Mouse (Mus musculus) forebrain, embryonic 14.5 days (tissue): ENCODE measurements around the gene Sfxn2. TPM values are rescaled to one million over a fixed set of nuclear protein-coding genes. Genes with fewer than 3 reads are reported as not detected.
A peak's percentile ranks its signal among the peaks of the same experiment; 100 is the strongest.

Source experiments
- ATAC-seq: fragments of 200-750 bp; cut with Nextera tagmentation; 2 replicates; pipeline ENCODE4 v1.8.0; 2017; ENCODE audit warnings: mild to moderate bottlenecking, moderate library complexity
- DNase-seq: peaks from one replicate; pipeline ENCODE4 v3.0.0-alpha.2; 2015; ENCODE audit warnings: low spot score
- H3K27ac ChIP-seq: fragments of 300-500 bp; sonication (generic); 2 replicates; pipeline ENCODE4 v1.5.1; 2014; ENCODE audit warnings: low read depth, mild to moderate bottlenecking, control low read depth, low read length, moderate library complexity
- H3K27me3 ChIP-seq: fragments of 300-500 bp; sonication (generic); replicated peaks from 2 replicates; pipeline ENCODE4 v1.6.1; 2014; ENCODE audit warnings: low read length, control low read depth, mixed read lengths; ENCODE audit not compliant: control insufficient read depth, insufficient read depth
- H3K36me3 ChIP-seq: fragments of 300-500 bp; sonication (generic); 2 replicates; pipeline ENCODE4 v1.6.1; 2014; ENCODE audit warnings: low read length, control low read depth; ENCODE audit not compliant: control insufficient read depth, insufficient read depth
- H3K4me1 ChIP-seq: fragments of 300-500 bp; sonication (generic); 2 replicates; pipeline ENCODE4 v1.6.1; 2014; ENCODE audit warnings: antibody characterized with exemption, low read length, control low read depth; ENCODE audit not compliant: control insufficient read depth, insufficient read depth
- H3K4me2 ChIP-seq: fragments of 300-500 bp; sonication (generic); 2 replicates; pipeline ENCODE4 v1.6.1; 2014; ENCODE audit warnings: mild to moderate bottlenecking, control low read depth, low read length
- H3K4me3 ChIP-seq: fragments of 300-500 bp; sonication (generic); 2 replicates; pipeline ENCODE4 v1.5.1; 2014; ENCODE audit warnings: low read depth, low read length, control low read depth
- H3K9ac ChIP-seq: fragments of 300-500 bp; sonication (generic); 2 replicates; pipeline ENCODE4 v1.6.1; 2014; ENCODE audit warnings: mild to moderate bottlenecking, low read length, control low read depth, moderate library complexity
- H3K9me3 ChIP-seq: fragments of 300-500 bp; sonication (generic); replicated peaks from 2 replicates; pipeline ENCODE4 v1.6.1; 2016; ENCODE audit warnings: low read length, control low read depth, mixed read lengths; ENCODE audit not compliant: control insufficient read depth
- WGBS: fragments of 180-500 bp; shearing (Covaris S2); extraction: QIAGEN DNeasy Blood & Tissue Kit; methylation state at CpG from one replicate; pipeline ENCODE4 v1.1.7; 2014; 5-methylcytosine and 5-hydroxymethylcytosine counted together
- polyA plus RNA-seq: library from polyadenylated mRNA; unstranded; fragments of >200 nt; fragmentation: Nextera tagmentation; extraction: Ambion mirVana; gene quantifications from 2 replicates; pipeline ENCODE4 v1.2.1, GENCODE M21; 2014

The Sfxn2 gene
- polyA plus RNA-seq, 1 experiment from 2014 or later = 6.8 TPM

- H3K9ac ChIP-seq = no peak overlapping the region
- H3K27me3 ChIP-seq = no peaks in the 10 kb centered on the region
- no peak overlapping the region for H3K4me2 ChIP-seq
- no peaks in the 10 kb centered on the region for H3K4me1 ChIP-seq
- no peak overlapping the region for H3K27ac ChIP-seq
- 90% methylated on average over 6 of the region's 6 CpGs for WGBS
- peaks cover 49% of the 10 kb centered on the region for H3K36me3 ChIP-seq
- no peaks in the 10 kb centered on the region for H3K9me3 ChIP-seq
- H3K4me3 ChIP-seq = no peak overlapping the region
- no peak for DNase-seq
- ATAC-seq = no peak
These were observed 35.0 kb upstream of the Sfxn2 start for GRCm38 (mm10) chr19:46538213-46538612.

- Histone ChIP-seq H3K4me1 (0 out of 2 replicates have a peak, but pooled peaks cover 3% of the 10 kb centered on the region), H3K4me3 (no peak overlapping the region), H3K9me3 (no peaks in the 10 kb centered on the region), H3K27me3 (no peaks in the 10 kb centered on the region), H3K9ac (no peak overlapping the region), H3K27ac (no peak overlapping the region), H3K4me2 (no peak overlapping the region), H3K36me3 (peaks cover 48% of the 10 kb centered on the region)
- WGBS = 87% methylated on average over 8 of the region's 8 CpGs
- ATAC-seq (no peak), DNase-seq (no peak)
These were observed 30.4 kb upstream of the Sfxn2 start for GRCm38 (mm10) chr19:46542750-46543149.

GRCm38 (mm10) chr19:46547565-46547964 is 25.6 kb upstream of the Sfxn2 start:
- Histone ChIP-seq H3K36me3 (peaks cover 43% of the 10 kb centered on the region), H3K27me3 (no peaks in the 10 kb centered on the region), H3K9ac (no peak overlapping the region), H3K27ac (peak overlapping the region; percentile 70; the same call in 1 of the 2 replicates), H3K4me2 (no peak overlapping the region), H3K9me3 (no peaks in the 10 kb centered on the region), H3K4me3 (no peak overlapping the region), H3K4me1 (0 out of 2 replicates have a peak, but pooled peaks cover 3% of the 10 kb centered on the region)
- DNase-seq (peak; percentile 14), ATAC-seq (peak; percentile 70)
- WGBS = 61% methylated on average over 6 of the region's 6 CpGs

- Histone ChIP-seq H3K36me3 (peaks cover 38% of the 10 kb centered on the region), H3K4me3 (no peak overlapping the region), H3K4me2 (no peak overlapping the region), H3K9ac (no peak overlapping the region), H3K4me1 (0 out of 2 replicates have a peak, but pooled peaks cover 3% of the 10 kb centered on the region), H3K27me3 (no peaks in the 10 kb centered on the region), H3K9me3 (no peaks in the 10 kb centered on the region), H3K27ac (peak overlapping the region; percentile 70; the same call in 1 of the 2 replicates)
- DNase-seq (peak; percentile 54), ATAC-seq (peak; percentile 74)
- WGBS = 45% methylated on average over 10 of the region's 10 CpGs
These were observed 25.1 kb upstream of the Sfxn2 start for GRCm38 (mm10) chr19:46548110-46548509.

GRCm38 (mm10) chr19:46550385-46550784 is 22.8 kb upstream of the Sfxn2 start:
- Histone ChIP-seq H3K36me3 (peaks cover 49% of the 10 kb centered on the region), H3K4me3 (no peak overlapping the region), H3K4me2 (no peak overlapping the region), H3K9ac (no peak overlapping the region), H3K9me3 (no peaks in the 10 kb centered on the region), H3K4me1 (peaks cover 6% of the 10 kb centered on the region; the same call in 1 of the 2 replicates), H3K27ac (no peak overlapping the region), H3K27me3 (no peaks in the 10 kb centered on the region)
- ATAC-seq = no peak
- WGBS = 90% methylated on average over 4 of the region's 4 CpGs
- no peak for DNase-seq

GRCm38 (mm10) chr19:46552496-46552895 is 20.7 kb upstream of the Sfxn2 start:
- Histone ChIP-seq H3K27ac (no peak overlapping the region), H3K36me3 (peaks cover 66% of the 10 kb centered on the region), H3K27me3 (no peaks in the 10 kb centered on the region), H3K9me3 (no peaks in the 10 kb centered on the region), H3K4me3 (no peak overlapping the region), H3K4me2 (no peak overlapping the region), H3K4me1 (peaks cover 6% of the 10 kb centered on the region; the same call in 1 of the 2 replicates), H3K9ac (no peak overlapping the region)
- DNase-seq (no peak), ATAC-seq (no peak)
- 89% methylated on average over 3 of the region's 4 CpGs for WGBS

- Histone ChIP-seq H3K36me3 (peaks cover 72% of the 10 kb centered on the region), H3K4me2 (no peak overlapping the region), H3K27ac (peak overlapping the region; percentile 54; the same call in 1 of the 2 replicates), H3K4me3 (no peak overlapping the region), H3K9ac (no peak overlapping the region), H3K4me1 (peaks cover 3% of the 10 kb centered on the region; the same call in 1 of the 2 replicates), H3K27me3 (no peaks in the 10 kb centered on the region), H3K9me3 (no peaks in the 10 kb centered on the region)
- ATAC-seq (peak; percentile 86), DNase-seq (peak; percentile 90)
- WGBS = 55% methylated on average over 11 of the region's 11 CpGs
These were observed 19.6 kb upstream of the Sfxn2 start for GRCm38 (mm10) chr19:46553541-46553955.

GRCm38 (mm10) chr19:46558009-46558408 is 15.2 kb upstream of the Sfxn2 start:
- Histone ChIP-seq H3K4me3 (no peak overlapping the region), H3K27me3 (no peaks in the 10 kb centered on the region), H3K4me2 (no peak overlapping the region), H3K4me1 (peaks cover 3% of the 10 kb centered on the region; the same call in 1 of the 2 replicates), H3K27ac (no peak overlapping the region), H3K9ac (no peak overlapping the region), H3K36me3 (peaks cover 49% of the 10 kb centered on the region), H3K9me3 (no peaks in the 10 kb centered on the region)
- 79% methylated on average over 8 of the region's 8 CpGs for WGBS
- ATAC-seq = no peak
- no peak for DNase-seq

- H3K4me2 ChIP-seq = no peak overlapping the region
- H3K27ac ChIP-seq = no peak overlapping the region
- H3K4me1 ChIP-seq = no peaks in the 10 kb centered on the region; the same call in 1 of the 2 replicates
- DNase-seq (no peak), ATAC-seq (no peak)
- no peaks in the 10 kb centered on the region for H3K27me3 ChIP-seq
- no peak overlapping the region for H3K9ac ChIP-seq
- peaks cover 48% of the 10 kb centered on the region for H3K36me3 ChIP-seq
- WGBS = 75% methylated on average over 12 of the region's 12 CpGs
- no peak overlapping the region for H3K4me3 ChIP-seq
- no peaks in the 10 kb centered on the region for H3K9me3 ChIP-seq
These were observed 14.5 kb upstream of the Sfxn2 start for GRCm38 (mm10) chr19:46558631-46559030.
